Mouse (Mus musculus): ENCODE data around the gene Ftl1. TPM values are rescaled to one million over a fixed set of nuclear protein-coding genes. Genes with fewer than 3 reads are reported as not detected.

Ftl1 gene
- polyA plus RNA-seq, 1 experiment from 2014 or later, result 6,026 TPM

DNA sequence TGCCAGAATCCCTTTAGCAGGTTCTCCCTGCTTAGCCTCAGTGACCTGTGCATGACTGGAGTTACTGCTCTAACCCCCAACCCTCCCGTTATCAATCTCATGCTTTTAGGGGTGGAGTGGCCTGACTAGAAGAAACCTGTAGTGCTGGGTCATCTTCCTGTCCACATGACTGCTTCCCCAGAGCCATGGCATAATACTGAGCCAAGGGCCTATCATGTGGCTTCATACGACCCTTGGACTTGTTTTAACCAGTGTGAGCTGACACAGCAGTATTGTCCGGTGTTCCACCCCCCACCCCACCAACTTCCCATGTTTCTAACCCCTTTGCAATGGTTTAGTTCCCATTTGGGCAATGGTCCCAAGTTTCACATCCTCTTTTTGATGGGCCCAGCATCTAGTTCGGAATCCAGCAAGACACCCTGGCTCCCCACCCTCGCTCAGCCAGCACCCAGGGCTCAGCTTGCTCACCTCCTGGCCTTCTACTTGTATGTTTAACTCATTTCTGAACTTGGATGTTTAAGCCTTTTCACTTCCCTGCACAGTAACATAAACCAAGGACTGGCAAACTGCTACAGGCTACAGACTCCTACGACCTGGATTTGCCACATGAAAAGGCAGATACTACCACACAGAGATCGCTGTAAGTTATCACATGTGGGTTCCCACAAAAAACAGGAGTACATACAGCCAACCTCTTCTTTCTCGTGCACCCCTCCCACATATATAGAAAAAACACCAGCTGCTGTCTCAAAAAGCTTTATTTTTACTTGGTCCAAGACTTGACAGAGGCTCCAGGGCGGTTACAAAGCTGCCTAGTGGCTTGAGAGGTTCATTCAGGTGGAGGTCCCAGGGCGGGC lies 2.3 kb downstream of the Ftl1 start:
- ATAC-seq, result no peak

DNA sequence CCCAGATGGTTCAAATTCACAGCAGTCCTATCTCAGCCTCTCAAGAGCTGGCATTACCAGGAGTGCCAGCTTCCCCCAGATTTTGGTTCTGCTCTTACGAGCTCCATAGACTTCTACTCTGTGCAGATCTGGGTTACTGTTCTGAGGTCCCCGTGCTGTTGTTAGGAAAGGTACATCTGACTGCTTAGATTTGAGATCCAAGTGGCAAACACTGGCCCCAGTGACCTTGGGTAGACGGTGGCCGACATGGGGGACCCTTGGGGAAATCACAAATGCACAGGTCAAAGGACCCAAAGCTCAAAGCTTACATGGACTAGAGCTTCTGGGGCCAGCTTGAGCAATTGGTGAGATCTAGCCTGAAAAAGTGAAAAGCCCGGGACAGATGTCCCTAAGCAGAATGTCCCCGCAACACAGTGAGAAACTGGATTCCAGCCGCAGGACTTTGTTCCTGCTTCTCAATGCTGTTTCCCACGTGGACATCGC lies 2.9 kb downstream of the Ftl1 start:
- H3K4me1 ChIP-seq (ENCODE audit: insufficient read depth, low read depth, low read length), result peaks cover 25% of the 10 kb centered on the region; the same call in 1 of the 2 replicates
- H3K9ac ChIP-seq (replicated peaks; ENCODE audit: low read depth), result no peak overlapping the region
- ATAC-seq, result no peak
- H3K4me2 ChIP-seq (replicated peaks; ENCODE audit: low read depth, low read length), result peak overlapping the region; percentile 81; the same call in 1 of the 2 replicates
- TF ChIP-seq EP300 (IDR thresholded peaks at IDR 0.05), result no peak
- no peak for TF ChIP-seq CTCF (IDR thresholded peaks at IDR 0.05)
- H3K27me3 ChIP-seq (replicated peaks; ENCODE audit: insufficient read depth, low read length), result no peaks in the 10 kb centered on the region
- 40% methylated on average over 9 of the region's 9 CpGs for WGBS
- H3K9me3 ChIP-seq (ENCODE audit: low read length), result no peaks in the 10 kb centered on the region
- DNase-seq (ENCODE audit: low spot score), result no peak
- H3K4me3 ChIP-seq (ENCODE audit: low read depth, low read length), result no peak overlapping the region
- H3K27ac ChIP-seq (ENCODE audit: low read length), result no peak overlapping the region
- H3K36me3 ChIP-seq (ENCODE audit: insufficient read depth, low read length), result peaks cover 16% of the 10 kb centered on the region; the same call in 1 of the 2 replicates

More for the DNA sequence above, 2.3 kb downstream of the Ftl1 start:
- Histone ChIP-seq H3K4me3 (ENCODE audit: low read depth, low read length) (peak overlapping the region; percentile 15; the same call in 1 of the 2 replicates), H3K9ac (replicated peaks; ENCODE audit: low read depth) (0 out of 2 replicates have a peak overlapping the region, but pooled peaks have one; percentile 74), H3K27me3 (replicated peaks; ENCODE audit: insufficient read depth, low read length) (no peaks in the 10 kb centered on the region), H3K9me3 (ENCODE audit: low read length) (no peaks in the 10 kb centered on the region), H3K4me2 (replicated peaks; ENCODE audit: low read depth, low read length) (peak overlapping the region; percentile 81), H3K27ac (ENCODE audit: low read length) (no peak overlapping the region), H3K4me1 (ENCODE audit: insufficient read depth, low read depth, low read length) (peaks cover 25% of the 10 kb centered on the region; the same call in 1 of the 2 replicates), H3K36me3 (ENCODE audit: insufficient read depth, low read length) (peaks cover 16% of the 10 kb centered on the region; the same call in 1 of the 2 replicates)
- peak; percentile 42 for DNase-seq (ENCODE audit: low spot score)
- WGBS, result 41% methylated on average over 9 of the region's 10 CpGs
- TF ChIP-seq EP300 (IDR thresholded peaks at IDR 0.05), result no peak
- no peak for TF ChIP-seq CTCF (IDR thresholded peaks at IDR 0.05)

DNA sequence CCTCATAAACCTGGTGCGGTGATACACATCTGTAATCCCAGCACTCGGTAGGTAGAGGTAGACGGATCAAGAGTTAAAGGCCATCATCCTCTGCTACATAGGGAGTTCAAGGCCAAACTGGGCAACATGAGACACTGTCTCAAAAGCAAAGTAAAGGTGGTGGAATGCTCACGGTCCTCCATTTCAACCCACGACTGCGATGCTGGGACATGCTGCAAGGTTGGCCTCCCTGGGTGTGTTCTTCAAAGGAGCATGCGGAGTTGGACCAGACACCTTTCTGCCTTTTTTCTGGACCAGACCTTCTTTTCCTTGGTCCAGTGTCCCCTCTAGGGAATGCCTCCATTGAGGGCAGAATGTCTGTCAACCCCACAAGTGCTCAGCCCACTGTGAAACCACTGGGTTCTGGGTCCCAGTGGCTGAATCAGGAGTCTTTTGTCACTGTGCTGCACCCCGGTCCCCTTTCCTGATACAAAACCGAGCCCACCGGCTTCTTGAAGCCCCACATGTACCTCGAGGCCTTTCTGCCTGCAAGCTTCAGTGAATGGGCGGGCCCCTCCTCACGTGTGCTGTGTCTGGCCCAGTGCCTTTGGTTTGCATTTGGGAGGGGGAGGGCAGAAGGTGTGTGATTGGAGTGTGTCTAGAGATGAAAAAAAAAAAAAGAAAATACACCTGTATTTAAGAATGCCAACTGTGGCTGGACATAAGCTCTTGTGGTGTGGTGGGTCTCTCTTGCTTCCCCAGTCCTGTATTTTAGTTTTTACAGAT lies 3.6 kb downstream of the Ftl1 start:
- peaks cover 19% of the 10 kb centered on the region; the same call in 1 of the 2 replicates for H3K36me3 ChIP-seq (ENCODE audit: insufficient read depth, low read length)
- H3K9ac ChIP-seq (replicated peaks; ENCODE audit: low read depth), result no peak overlapping the region
- H3K27me3 ChIP-seq (replicated peaks; ENCODE audit: insufficient read depth, low read length), result no peaks in the 10 kb centered on the region
- no peak for DNase-seq (ENCODE audit: low spot score)
- ATAC-seq, result no peak
- no peaks in the 10 kb centered on the region for H3K9me3 ChIP-seq (ENCODE audit: low read length)
- no peak overlapping the region for H3K4me2 ChIP-seq (replicated peaks; ENCODE audit: low read depth, low read length)
- TF ChIP-seq EP300 (IDR thresholded peaks at IDR 0.05), result no peak
- TF ChIP-seq CTCF (IDR thresholded peaks at IDR 0.05), result no peak
- no peak overlapping the region for H3K27ac ChIP-seq (ENCODE audit: low read length)
- peaks cover 25% of the 10 kb centered on the region; the same call in 1 of the 2 replicates for H3K4me1 ChIP-seq (ENCODE audit: insufficient read depth, low read depth, low read length)
- WGBS, result 72% methylated on average over 13 of the region's 13 CpGs
- no peak overlapping the region for H3K4me3 ChIP-seq (ENCODE audit: low read depth, low read length)

DNA sequence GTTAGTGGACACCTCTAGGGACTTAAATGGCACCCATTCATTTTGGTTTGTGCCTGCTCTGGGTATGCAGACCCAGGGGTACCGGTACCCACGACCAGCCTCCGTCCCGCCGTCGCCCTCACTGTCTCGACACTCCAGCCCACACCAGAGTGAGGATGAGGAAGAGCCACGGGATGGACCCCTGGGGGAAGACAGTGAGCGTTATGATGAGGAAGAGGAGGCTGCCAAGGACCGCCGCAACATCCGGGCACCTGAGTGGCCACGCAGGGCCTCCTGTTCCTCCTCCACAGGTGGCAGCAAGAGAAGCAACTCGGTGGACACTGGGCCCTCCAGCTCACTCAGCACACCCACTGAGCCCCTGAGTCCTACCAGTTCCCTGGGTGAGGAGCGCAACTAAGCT lies 4.7 kb downstream of the Ftl1 start:
- no peaks in the 10 kb centered on the region for H3K27me3 ChIP-seq (replicated peaks; ENCODE audit: insufficient read depth, low read length)
- DNase-seq (ENCODE audit: low spot score), result no peak
- no peak overlapping the region for H3K4me2 ChIP-seq (replicated peaks; ENCODE audit: low read depth, low read length)
- H3K4me1 ChIP-seq (ENCODE audit: insufficient read depth, low read depth, low read length), result peaks cover 14% of the 10 kb centered on the region; the same call in 1 of the 2 replicates
- no peak overlapping the region for H3K4me3 ChIP-seq (ENCODE audit: low read depth, low read length)
- H3K36me3 ChIP-seq (ENCODE audit: insufficient read depth, low read length), result peaks cover 20% of the 10 kb centered on the region; the same call in 1 of the 2 replicates
- no peak for ATAC-seq
- TF ChIP-seq CTCF (IDR thresholded peaks at IDR 0.05), result no peak
- no peak overlapping the region for H3K27ac ChIP-seq (ENCODE audit: low read length)
- WGBS, result 87% methylated on average over 15 of the region's 15 CpGs
- no peaks in the 10 kb centered on the region for H3K9me3 ChIP-seq (ENCODE audit: low read length)
- no peak overlapping the region for H3K9ac ChIP-seq (replicated peaks; ENCODE audit: low read depth)

DNA sequence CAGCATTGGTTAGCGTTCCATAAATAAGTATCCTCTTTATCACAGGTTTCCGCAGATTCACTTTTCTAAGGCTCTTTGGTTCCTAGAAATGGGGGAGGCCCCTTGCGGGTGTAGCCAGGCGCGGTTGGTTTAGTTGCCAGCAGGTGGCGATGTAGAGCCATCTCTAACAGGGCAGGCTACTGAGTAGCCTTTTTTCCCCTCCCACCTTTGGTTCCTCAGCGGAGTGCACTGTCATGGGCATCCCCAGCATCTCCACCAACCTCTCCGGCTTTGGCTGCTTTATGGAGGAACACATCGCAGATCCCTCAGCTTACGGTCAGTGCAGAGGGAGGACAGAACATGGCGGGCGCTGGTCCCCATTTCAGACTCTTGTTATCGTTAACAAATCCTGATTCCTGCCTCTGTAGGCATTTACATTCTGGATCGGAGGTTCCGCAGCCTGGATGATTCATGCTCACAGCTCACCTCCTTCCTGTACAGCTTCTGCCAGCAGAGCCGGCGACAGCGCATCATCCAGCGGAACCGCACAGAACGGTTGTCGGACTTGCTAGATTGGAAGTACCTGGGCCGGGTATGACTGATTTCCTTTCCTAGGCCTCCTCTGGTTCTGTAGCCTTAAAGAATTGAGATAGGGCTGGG lies 8.2 kb downstream of the Ftl1 start:
- 57% methylated on average over 23 of the region's 23 CpGs for WGBS
- no peak overlapping the region for H3K4me2 ChIP-seq (replicated peaks; ENCODE audit: low read depth, low read length)
- H3K36me3 ChIP-seq (ENCODE audit: insufficient read depth, low read length), result peaks cover 31% of the 10 kb centered on the region; the same call in 1 of the 2 replicates
- H3K4me1 ChIP-seq (ENCODE audit: insufficient read depth, low read depth, low read length), result no peaks in the 10 kb centered on the region
- ATAC-seq (peak; percentile 78), DNase-seq (ENCODE audit: low spot score) (peak; percentile 90)
- no peaks in the 10 kb centered on the region for H3K9me3 ChIP-seq (ENCODE audit: low read length)
- TF ChIP-seq CTCF (IDR thresholded peaks at IDR 0.05), result peak; percentile 86
- no peak for TF ChIP-seq EP300 (IDR thresholded peaks at IDR 0.05)
- no peak overlapping the region for H3K9ac ChIP-seq (replicated peaks; ENCODE audit: low read depth)
- H3K27me3 ChIP-seq (replicated peaks; ENCODE audit: insufficient read depth, low read length), result no peaks in the 10 kb centered on the region
- H3K4me3 ChIP-seq (ENCODE audit: low read depth, low read length), result no peak overlapping the region
- H3K27ac ChIP-seq (ENCODE audit: low read length), result no peak overlapping the region

Measured in lung, postnatal 0 days (tissue).